Mouse (Mus musculus) embryonic fibroblast, embryonic 13.5 days (primary cell): Measurements from ENCODE around the gene Itk. TPM values are rescaled to one million over a fixed set of nuclear protein-coding genes. Genes with fewer than 3 reads are reported as not detected.
A peak's percentile ranks its signal among the peaks of the same experiment; 100 is the strongest.

Source experiments
- H3K27ac ChIP-seq: 2 replicates; pipeline ENCODE4 v1.5.1; 2012; ENCODE audit warnings: low read length, control low read depth, inconsistent platforms; ENCODE audit not compliant: insufficient read depth
- H3K4me1 ChIP-seq: 2 replicates; pipeline ENCODE4 v1.6.1; 2011; ENCODE audit warnings: low read length; ENCODE audit not compliant: control insufficient read depth, insufficient read depth
- H3K4me3 ChIP-seq: 2 replicates; pipeline ENCODE4 v1.5.1; 2011; ENCODE audit warnings: mild to moderate bottlenecking, control low read depth, low read length; ENCODE audit not compliant: insufficient read depth
- CTCF ChIP-seq: IDR thresholded peaks from 2 replicates; pipeline ENCODE4 v1.5.1; 2011; ENCODE audit warnings: mild to moderate bottlenecking, control low read depth, low read length, moderate library complexity, borderline replicate concordance; ENCODE audit not compliant: insufficient read depth
- POLR2A ChIP-seq: IDR thresholded peaks from 2 replicates; pipeline ENCODE4 v1.6.1; 2011; ENCODE audit warnings: low read depth, mild to moderate bottlenecking, control low read depth, low read length, moderate library complexity
- polyA plus RNA-seq: library from polyadenylated mRNA; stranded (reverse); fragments of >200 nt; gene quantifications from 2 replicates; pipeline ENCODE4 v1.2.4, GENCODE M21; 2011; ENCODE audit warnings: low read depth; ENCODE audit not compliant: missing spikeins, insufficient read length

Gene Itk
- polyA plus RNA-seq, 1 experiment = not detected

GRCm38 (mm10) chr11:46283800-46284199, 105.5 kb downstream of the Itk start:
- no peak overlapping the region for H3K4me3 ChIP-seq
- TF ChIP-seq POLR2A = no peak
- TF ChIP-seq CTCF = no peak
- no peak overlapping the region for H3K27ac ChIP-seq
- H3K4me1 ChIP-seq = no peaks in the 10 kb centered on the region

- H3K27ac ChIP-seq = no peak overlapping the region
- no peaks in the 10 kb centered on the region for H3K4me1 ChIP-seq
- H3K4me3 ChIP-seq = no peak overlapping the region
- no peak for TF ChIP-seq POLR2A
- no peak for TF ChIP-seq CTCF
Measured at GRCm38 (mm10) chr11:46282612-46283011, 106.7 kb downstream of the Itk start.

GRCm38 (mm10) chr11:46278709-46279108, 110.6 kb downstream of the Itk start:
- no peak overlapping the region for H3K27ac ChIP-seq
- H3K4me3 ChIP-seq = no peak overlapping the region
- no peaks in the 10 kb centered on the region for H3K4me1 ChIP-seq
- TF ChIP-seq POLR2A (no peak), CTCF (no peak)

- H3K27ac ChIP-seq = no peak overlapping the region
- H3K4me3 ChIP-seq = no peak overlapping the region
- TF ChIP-seq CTCF (no peak), POLR2A (no peak)
- H3K4me1 ChIP-seq = no peaks in the 10 kb centered on the region
Measured at GRCm38 (mm10) chr11:46278140-46278539, 111.2 kb downstream of the Itk start.

- no peak overlapping the region for H3K4me3 ChIP-seq
- H3K27ac ChIP-seq = no peak overlapping the region
Measured at GRCm38 (mm10) chr11:46276778-46277177, 112.5 kb downstream of the Itk start.

GRCm38 (mm10) chr11:46276168-46276567, 113.1 kb downstream of the Itk start:
- no peak for TF ChIP-seq CTCF
- no peak for TF ChIP-seq POLR2A
- no peak overlapping the region for H3K4me3 ChIP-seq
- no peaks in the 10 kb centered on the region for H3K4me1 ChIP-seq

More at GRCm38 (mm10) chr11:46276778-46277177, 112.5 kb downstream of the Itk start:
- H3K4me1 ChIP-seq = no peaks in the 10 kb centered on the region
- TF ChIP-seq CTCF = no peak
- TF ChIP-seq POLR2A = no peak

GRCm38 (mm10) chr11:46275302-46275701, 114.0 kb downstream of the Itk start:
- Histone ChIP-seq H3K27ac (no peak overlapping the region), H3K4me1 (no peaks in the 10 kb centered on the region), H3K4me3 (no peak overlapping the region)
- TF ChIP-seq POLR2A = no peak
- peak; percentile 92 for TF ChIP-seq CTCF

More at GRCm38 (mm10) chr11:46276168-46276567, 113.1 kb downstream of the Itk start:
- no peak overlapping the region for H3K27ac ChIP-seq

Other genes starting within 250 kb of the Itk start
- 8.6 and 15.5 TPM in 2 replicates for gene Nipal4, start 223.0 kb downstream of the Itk start, polyA plus RNA-seq
- not detected in 2 replicates for gene Fndc9, start 154.0 kb downstream of the Itk start, polyA plus RNA-seq
- gene Cyfip2, start 76.7 kb downstream of the Itk start, polyA plus RNA-seq = 0.92 and 1.0 TPM in 2 replicates
- gene Fam71b, start 7.0 kb upstream of the Itk start, polyA plus RNA-seq = not detected in 2 replicates
- gene Med7, start 47.4 kb upstream of the Itk start, polyA plus RNA-seq = 49.1 and 50.9 TPM in 2 replicates
- 0.44 and 1.9 TPM in 2 replicates for gene Havcr2, start 65.4 kb upstream of the Itk start, polyA plus RNA-seq
- not detected in 2 replicates for gene Gm12169, start 134.7 kb upstream of the Itk start, polyA plus RNA-seq
- gene BC053393, start 182.0 kb upstream of the Itk start, polyA plus RNA-seq = not detected in 2 replicates
- not detected in 2 replicates for gene Dppa1, start 239.7 kb upstream of the Itk start, polyA plus RNA-seq